Mouse (Mus musculus): ENCODE results near the gene Sh3bgrl2. TPM values are rescaled to one million over a fixed set of nuclear protein-coding genes. Genes with fewer than 3 reads are reported as not detected.
A peak's percentile ranks its signal among the peaks of the same experiment; 100 is the strongest.

The Sh3bgrl2 gene
- total and polyA plus RNA-seq, 2 experiments from 2014 or later: 6.8 to 9.0 TPM

DNA sequence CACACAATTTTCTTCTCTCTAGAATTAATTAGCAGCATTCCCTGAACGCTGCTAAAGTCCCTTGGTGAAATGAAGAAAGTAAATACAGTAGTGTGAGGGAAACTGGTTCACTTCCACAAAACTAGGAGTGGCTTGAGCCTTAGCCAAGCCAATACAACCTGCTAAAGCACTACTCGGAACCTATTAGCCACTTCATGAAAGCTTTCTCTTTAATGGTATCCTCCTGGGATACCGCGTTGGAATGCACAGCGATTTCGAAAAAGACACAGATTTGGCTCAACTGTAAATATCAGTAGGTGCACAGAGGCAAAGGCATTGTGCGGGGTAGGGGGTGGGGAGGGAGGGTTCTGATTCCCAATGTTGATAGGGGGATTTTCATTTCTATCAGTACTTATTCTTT lies 898 bp upstream of the Sh3bgrl2 start:
- Histone ChIP-seq H3K9ac (no peak overlapping the region), H3K36me3 (ENCODE audit: insufficient read depth) (no peaks in the 10 kb centered on the region), H3K4me2 (ENCODE audit: low read depth) (no peak overlapping the region), H3K4me1 (ENCODE audit: insufficient read depth) (no peaks in the 10 kb centered on the region; the same call in 1 of the 2 replicates), H3K4me3 (ENCODE audit: low read depth, low read length) (no peak overlapping the region), H3K27ac (ENCODE audit: low read depth, low read length) (no peak overlapping the region), H3K27me3 (ENCODE audit: insufficient read depth, low read length) (no peaks in the 10 kb centered on the region), H3K9me3 (ENCODE audit: low read length) (no peaks in the 10 kb centered on the region)
- DNase-seq (no peak), ATAC-seq (no peak)
- 47% methylated on average over 7 of the region's 7 CpGs for WGBS
- no peak for TF ChIP-seq CTCF (IDR thresholded peaks at IDR 0.05; ENCODE audit: low read depth)

DNA sequence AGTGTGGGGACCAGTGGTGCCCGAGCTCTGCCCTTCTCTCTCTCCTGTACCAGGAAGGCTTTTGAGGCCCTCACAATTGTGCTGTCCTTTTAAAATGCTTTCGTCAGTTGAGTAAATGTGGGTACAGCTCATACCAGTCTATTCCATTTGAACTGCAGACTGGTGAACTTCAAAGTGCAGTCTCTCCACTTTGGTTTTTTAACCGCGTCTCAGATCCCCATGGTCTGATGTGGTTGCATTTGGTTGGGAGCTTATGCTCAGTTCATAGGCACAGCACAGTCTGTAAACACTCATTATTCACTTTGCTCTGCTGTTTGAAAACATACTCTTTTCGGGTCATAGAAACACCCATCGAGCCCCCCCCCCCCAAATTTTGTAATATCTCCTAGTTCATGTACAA lies 1.7 kb downstream of the Sh3bgrl2 start:
- 90% methylated on average over 6 of the region's 6 CpGs for WGBS
- no peak overlapping the region for H3K27ac ChIP-seq (ENCODE audit: low read depth, low read length)
- H3K4me1 ChIP-seq (ENCODE audit: insufficient read depth): no peaks in the 10 kb centered on the region; the same call in 1 of the 2 replicates
- no peak overlapping the region for H3K4me2 ChIP-seq (ENCODE audit: low read depth)
- no peak for ATAC-seq
- H3K36me3 ChIP-seq (ENCODE audit: insufficient read depth): no peaks in the 10 kb centered on the region
- no peaks in the 10 kb centered on the region for H3K9me3 ChIP-seq (ENCODE audit: low read length)
- H3K4me3 ChIP-seq (ENCODE audit: low read depth, low read length): no peak overlapping the region
- DNase-seq: no peak
- no peak overlapping the region for H3K9ac ChIP-seq
- H3K27me3 ChIP-seq (ENCODE audit: insufficient read depth, low read length): no peaks in the 10 kb centered on the region
- no peak for TF ChIP-seq CTCF (IDR thresholded peaks at IDR 0.05; ENCODE audit: low read depth)

DNA sequence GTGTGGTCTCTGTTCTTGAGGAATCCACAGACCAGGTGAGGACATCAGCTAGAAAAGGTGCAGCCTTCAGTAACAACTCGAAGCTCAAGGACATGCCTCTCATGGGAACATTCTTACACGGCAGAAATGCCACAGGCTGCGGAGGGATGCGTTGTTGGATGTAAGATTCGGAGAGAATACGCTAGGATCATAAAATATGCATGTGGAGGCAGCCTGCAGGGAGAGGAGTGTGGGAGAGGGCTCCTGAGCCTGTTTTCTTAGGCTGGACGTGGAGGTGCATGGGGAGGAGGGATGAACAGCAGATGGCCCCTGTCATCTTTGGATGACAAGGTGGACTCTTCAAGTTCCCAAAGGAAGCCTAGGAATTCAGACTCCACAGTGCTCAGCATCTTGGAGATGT lies 3.0 kb downstream of the Sh3bgrl2 start:
- Histone ChIP-seq H3K4me2 (ENCODE audit: low read depth) (no peak overlapping the region), H3K27me3 (ENCODE audit: insufficient read depth, low read length) (no peaks in the 10 kb centered on the region), H3K27ac (ENCODE audit: low read depth, low read length) (no peak overlapping the region), H3K36me3 (ENCODE audit: insufficient read depth) (no peaks in the 10 kb centered on the region), H3K9ac (no peak overlapping the region), H3K4me3 (ENCODE audit: low read depth, low read length) (no peak overlapping the region), H3K4me1 (ENCODE audit: insufficient read depth) (no peaks in the 10 kb centered on the region; the same call in 1 of the 2 replicates), H3K9me3 (ENCODE audit: low read length) (no peaks in the 10 kb centered on the region)
- ATAC-seq (no peak), DNase-seq (no peak)
- no peak for TF ChIP-seq CTCF (IDR thresholded peaks at IDR 0.05; ENCODE audit: low read depth)
- WGBS: 66% methylated on average over 7 of the region's 7 CpGs

DNA sequence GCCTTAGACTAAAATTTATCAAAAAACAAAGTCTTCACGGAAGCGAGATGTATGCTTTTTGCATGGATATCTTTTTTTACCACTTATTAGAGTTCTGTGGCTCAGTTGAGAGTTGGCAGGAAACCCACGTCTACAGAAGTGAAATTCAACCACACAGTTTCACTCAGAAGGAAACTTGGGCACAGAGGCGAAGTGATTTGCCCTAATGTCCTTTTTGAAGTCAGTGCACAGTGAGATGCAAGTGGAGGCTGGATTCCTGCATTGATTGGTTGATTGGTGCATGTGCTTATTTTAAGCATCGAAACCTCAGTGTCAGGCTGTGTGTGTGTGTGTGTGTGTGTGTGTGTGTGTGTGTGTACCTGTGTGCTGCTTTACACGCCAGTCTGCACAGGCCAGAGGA lies 3.5 kb downstream of the Sh3bgrl2 start:
- Histone ChIP-seq H3K27me3 (ENCODE audit: insufficient read depth, low read length) (no peaks in the 10 kb centered on the region), H3K9me3 (ENCODE audit: low read length) (no peaks in the 10 kb centered on the region), H3K4me1 (ENCODE audit: insufficient read depth) (peaks cover under 1% of the 10 kb centered on the region; the same call in 1 of the 2 replicates), H3K4me3 (ENCODE audit: low read depth, low read length) (no peak overlapping the region), H3K27ac (ENCODE audit: low read depth, low read length) (no peak overlapping the region), H3K36me3 (ENCODE audit: insufficient read depth) (no peaks in the 10 kb centered on the region), H3K4me2 (ENCODE audit: low read depth) (no peak overlapping the region), H3K9ac (no peak overlapping the region)
- no peak for DNase-seq
- 71% methylated on average over 6 of the region's 6 CpGs for WGBS
- no peak for TF ChIP-seq CTCF (IDR thresholded peaks at IDR 0.05; ENCODE audit: low read depth)
- ATAC-seq: no peak

DNA sequence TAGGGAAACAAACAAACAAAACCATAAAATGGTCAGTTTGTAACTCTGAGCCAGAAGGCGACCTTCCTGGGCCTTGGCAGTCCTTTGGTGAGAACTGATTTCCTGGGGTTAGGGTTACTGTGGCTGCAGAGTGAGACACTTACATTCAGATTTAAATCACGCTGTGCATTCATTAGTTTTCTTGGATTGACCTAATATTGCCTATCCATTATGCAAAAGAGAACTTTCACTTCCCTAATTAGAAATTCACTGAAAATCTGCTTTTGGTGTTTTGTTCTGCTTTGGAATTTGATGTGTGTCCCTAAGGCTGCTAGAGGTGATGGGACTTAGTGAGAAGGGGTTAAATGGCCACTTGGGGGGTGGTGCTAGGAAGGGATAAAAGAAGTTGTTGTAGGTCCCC lies 7.5 kb downstream of the Sh3bgrl2 start:
- H3K36me3 ChIP-seq (ENCODE audit: insufficient read depth): no peaks in the 10 kb centered on the region
- H3K4me1 ChIP-seq (ENCODE audit: insufficient read depth): peaks cover 11% of the 10 kb centered on the region; the same call in 1 of the 2 replicates
- H3K9me3 ChIP-seq (ENCODE audit: low read length): no peaks in the 10 kb centered on the region
- no peaks in the 10 kb centered on the region for H3K27me3 ChIP-seq (ENCODE audit: insufficient read depth, low read length)
- no peak for ATAC-seq
- H3K9ac ChIP-seq: no peak overlapping the region
- no peak overlapping the region for H3K27ac ChIP-seq (ENCODE audit: low read depth, low read length)
- H3K4me2 ChIP-seq (ENCODE audit: low read depth): no peak overlapping the region
- DNase-seq: no peak
- WGBS: 56% methylated on average over 2 of the region's 2 CpGs
- H3K4me3 ChIP-seq (ENCODE audit: low read depth, low read length): no peak overlapping the region
- TF ChIP-seq CTCF (IDR thresholded peaks at IDR 0.05; ENCODE audit: low read depth): no peak

DNA sequence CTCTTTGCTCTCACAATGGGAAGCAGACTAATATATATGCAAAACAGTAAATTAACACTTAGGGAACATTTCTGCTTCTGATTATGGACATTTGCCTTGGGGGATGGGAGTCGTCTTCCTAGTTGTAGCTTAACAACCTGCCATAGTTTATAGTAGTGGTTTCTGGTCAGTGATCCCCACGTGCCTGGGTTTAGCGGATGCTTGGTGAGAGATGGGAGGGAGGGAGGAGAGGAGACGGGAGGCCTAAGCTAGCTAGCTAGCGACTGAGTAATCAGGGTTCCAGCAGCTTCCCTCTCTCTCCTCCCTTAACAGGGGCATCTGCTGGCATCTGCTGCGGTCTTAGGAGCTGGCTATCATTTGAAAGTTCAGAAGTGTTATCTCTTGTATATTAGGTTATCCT lies 8.1 kb downstream of the Sh3bgrl2 start:
- 0 out of 2 replicates have a peak overlapping the region, but pooled peaks have one; percentile 40 for H3K27ac ChIP-seq (ENCODE audit: low read depth, low read length)
- H3K4me1 ChIP-seq (ENCODE audit: insufficient read depth): peaks cover 11% of the 10 kb centered on the region; the same call in 1 of the 2 replicates
- WGBS: 24% methylated on average over 6 of the region's 6 CpGs
- no peak for ATAC-seq
- no peaks in the 10 kb centered on the region for H3K36me3 ChIP-seq (ENCODE audit: insufficient read depth)
- no peak overlapping the region for H3K4me3 ChIP-seq (ENCODE audit: low read depth, low read length)
- no peak overlapping the region for H3K4me2 ChIP-seq (ENCODE audit: low read depth)
- no peaks in the 10 kb centered on the region for H3K9me3 ChIP-seq (ENCODE audit: low read length)
- TF ChIP-seq CTCF (IDR thresholded peaks at IDR 0.05; ENCODE audit: low read depth): no peak
- no peak overlapping the region for H3K9ac ChIP-seq
- no peaks in the 10 kb centered on the region for H3K27me3 ChIP-seq (ENCODE audit: insufficient read depth, low read length)
- DNase-seq: no peak

DNA sequence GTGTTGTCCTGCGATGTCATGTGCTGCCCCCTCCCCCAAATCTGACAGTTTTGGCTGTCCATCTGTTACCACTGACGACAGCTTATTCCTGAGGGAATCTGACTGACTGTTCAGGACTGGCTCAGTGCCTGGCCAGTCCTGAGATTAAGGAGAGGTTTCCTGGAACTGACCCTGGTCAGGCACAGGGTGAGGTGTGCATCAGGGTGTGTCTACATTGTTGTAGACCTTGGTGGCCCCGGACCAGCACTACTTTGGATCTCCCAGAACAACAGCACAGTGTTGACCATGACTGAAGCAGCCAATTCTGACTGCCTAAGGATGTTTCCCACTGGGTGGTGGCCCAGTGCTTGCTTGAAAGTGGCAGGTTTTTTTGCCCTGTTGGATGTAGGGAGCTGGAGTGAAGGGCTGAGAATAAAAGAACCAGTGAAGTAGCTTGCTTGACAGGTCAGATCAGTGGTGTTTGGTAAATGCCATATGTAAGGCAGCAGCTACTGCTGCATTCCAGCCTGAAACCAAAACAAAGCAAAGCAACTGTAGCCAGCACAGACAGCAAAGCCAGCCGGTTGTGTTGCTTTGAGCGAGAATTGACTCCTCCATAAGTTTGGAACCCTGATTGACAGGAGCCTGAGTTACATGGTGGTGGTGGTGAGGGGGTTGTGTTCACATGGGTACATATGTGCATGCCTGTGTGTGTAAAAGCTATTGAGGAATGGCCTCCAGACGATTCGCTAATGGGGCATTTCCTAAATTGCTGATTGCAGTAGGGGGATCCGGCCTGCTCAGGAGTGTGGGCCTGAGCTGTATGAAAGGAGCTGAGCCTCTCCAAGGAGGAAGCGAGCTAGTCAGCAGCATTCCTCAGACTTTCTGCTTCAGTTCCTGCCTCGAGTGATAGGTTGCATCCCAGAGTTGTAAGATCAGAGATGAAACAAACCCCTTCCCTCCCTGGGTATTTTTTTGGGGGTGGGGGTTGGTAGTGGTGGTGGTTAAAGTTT lies 8.9 kb downstream of the Sh3bgrl2 start:
- H3K27ac ChIP-seq (ENCODE audit: low read depth, low read length): no peak overlapping the region
- H3K27me3 ChIP-seq (ENCODE audit: insufficient read depth, low read length): no peaks in the 10 kb centered on the region
- 0 out of 2 replicates have a peak, but pooled peaks cover 11% of the 10 kb centered on the region for H3K4me1 ChIP-seq (ENCODE audit: insufficient read depth)
- no peak for DNase-seq
- H3K9ac ChIP-seq: no peak overlapping the region
- TF ChIP-seq CTCF (IDR thresholded peaks at IDR 0.05; ENCODE audit: low read depth): no peak
- peak; percentile 67 for ATAC-seq
- H3K36me3 ChIP-seq (ENCODE audit: insufficient read depth): no peaks in the 10 kb centered on the region
- 49% methylated on average over 10 of the region's 10 CpGs for WGBS
- H3K4me3 ChIP-seq (ENCODE audit: low read depth, low read length): no peak overlapping the region
- H3K9me3 ChIP-seq (ENCODE audit: low read length): no peaks in the 10 kb centered on the region
- no peak overlapping the region for H3K4me2 ChIP-seq (ENCODE audit: low read depth)
